Mouse (Mus musculus) erythroblast, embryonic 14.5 days (primary cell): Measurements from ENCODE around the gene BC049730.

Source experiments
- GATA1 ChIP-seq: IDR thresholded peaks from 2 replicates; pipeline ENCODE4 v1.6.1; 2012; ENCODE audit warnings: low read length, inconsistent platforms, mixed read lengths
- TAL1 ChIP-seq: IDR thresholded peaks from 3 replicates; pipeline ENCODE4 v1.6.1; 2012; ENCODE audit warnings: low read length, inconsistent platforms, mixed read lengths

DNA sequence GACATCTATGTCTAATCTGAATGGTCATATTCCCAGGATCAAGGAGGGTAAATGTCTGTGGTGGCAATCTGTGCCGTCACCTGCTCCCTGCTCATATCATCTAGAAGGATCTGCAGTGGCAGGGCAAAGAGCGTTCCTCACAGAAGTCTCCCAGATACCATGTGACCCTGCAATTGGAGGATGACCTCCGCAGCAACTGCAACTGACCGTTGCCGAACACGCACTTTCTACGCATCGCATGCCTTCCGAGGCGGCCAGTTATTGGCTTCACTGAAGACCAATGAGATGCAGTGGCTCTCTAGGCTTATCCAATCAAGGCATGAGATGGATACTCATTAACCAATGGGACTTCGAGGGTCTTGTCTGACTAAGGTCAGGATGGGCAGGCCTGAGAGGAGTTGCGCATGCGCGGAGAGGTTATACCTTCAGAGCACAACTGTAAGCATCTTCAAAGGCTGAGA, at the start of gene BC049730:
- TF ChIP-seq GATA1 (no peak), TAL1 (no peak)
